Mouse (Mus musculus): ENCODE measurements around the gene Git1. TPM values are rescaled to one million over a fixed set of nuclear protein-coding genes. Genes with fewer than 3 reads are reported as not detected.

Git1 gene
- polyA plus RNA-seq, 1 experiment from 2014 or later, result 13.8 TPM

- peak; percentile 67 for ATAC-seq (ENCODE audit: low FRiP score)
- under 1% methylated on average over 60 of the region's 87 CpGs for WGBS
- Histone ChIP-seq H3K27me3 (ENCODE audit: control insufficient read depth, insufficient read depth, low read length) (no peaks in the 10 kb centered on the region), H3K9me3 (ENCODE audit: control insufficient read depth, low read length) (no peaks in the 10 kb centered on the region), H3K27ac (ENCODE audit: low read depth, low read length) (peak within 1 kb of the TSS; percentile 57; the same call in 1 of the 2 replicates), H3K4me2 (peak within 1 kb of the TSS; percentile 90), H3K36me3 (ENCODE audit: control insufficient read depth, insufficient read depth, low read length) (no peaks in the 10 kb centered on the region), H3K4me1 (ENCODE audit: control insufficient read depth, insufficient read depth, low read length) (peaks cover 65% of the 10 kb centered on the region), H3K4me3 (ENCODE audit: low read depth, low read length) (peak within 1 kb of the TSS; percentile 90), H3K9ac (ENCODE audit: low read length) (peak within 1 kb of the TSS; percentile 96)
- peak; percentile 97 for DNase-seq (ENCODE audit: low spot score, missing footprints)
These were observed 3.6 kb upstream of the Git1 start, which contains the start of gene Ankrd13b for GRCm38 (mm10) chr11:77489591-77490235. Ankrd13b (minus strand) TSS chr11:77489678.

- Histone ChIP-seq H3K27me3 (ENCODE audit: control insufficient read depth, insufficient read depth, low read length) (no peaks in the 10 kb centered on the region), H3K4me2 (peak overlapping the region; percentile 90), H3K9me3 (ENCODE audit: control insufficient read depth, low read length) (no peaks in the 10 kb centered on the region), H3K36me3 (ENCODE audit: control insufficient read depth, insufficient read depth, low read length) (no peaks in the 10 kb centered on the region), H3K27ac (ENCODE audit: low read depth, low read length) (no peak overlapping the region), H3K9ac (ENCODE audit: low read length) (peak overlapping the region; percentile 96; the same call in 1 of the 2 replicates), H3K4me3 (ENCODE audit: low read depth, low read length) (0 out of 2 replicates have a peak overlapping the region, but pooled peaks have one; percentile 90), H3K4me1 (ENCODE audit: control insufficient read depth, insufficient read depth, low read length) (peaks cover 69% of the 10 kb centered on the region)
- 68% methylated on average over 6 of the region's 6 CpGs for WGBS
- no peak for DNase-seq (ENCODE audit: low spot score, missing footprints)
- no peak for ATAC-seq (ENCODE audit: low FRiP score)
These were observed 2.9 kb upstream of the Git1 start for GRCm38 (mm10) chr11:77490451-77490850.

- H3K27ac ChIP-seq (ENCODE audit: low read depth, low read length), result no peak overlapping the region
- H3K27me3 ChIP-seq (ENCODE audit: control insufficient read depth, insufficient read depth, low read length), result no peaks in the 10 kb centered on the region
- peaks cover 66% of the 10 kb centered on the region for H3K4me1 ChIP-seq (ENCODE audit: control insufficient read depth, insufficient read depth, low read length)
- H3K4me2 ChIP-seq, result peak overlapping the region; percentile 85
- peak overlapping the region; percentile 96 for H3K4me3 ChIP-seq (ENCODE audit: low read depth, low read length)
- WGBS, result 2% methylated on average over 13 of the region's 13 CpGs
- DNase-seq (ENCODE audit: low spot score, missing footprints) (peak; percentile 100), ATAC-seq (ENCODE audit: low FRiP score) (peak; percentile 68)
- peak overlapping the region; percentile 94 for H3K9ac ChIP-seq (ENCODE audit: low read length)
- no peaks in the 10 kb centered on the region for H3K36me3 ChIP-seq (ENCODE audit: control insufficient read depth, insufficient read depth, low read length)
- no peaks in the 10 kb centered on the region for H3K9me3 ChIP-seq (ENCODE audit: control insufficient read depth, low read length)
These were observed 2.2 kb upstream of the Git1 start for GRCm38 (mm10) chr11:77491123-77491501.

- peak overlapping the region; percentile 56; the same call in 1 of the 2 replicates for H3K27ac ChIP-seq (ENCODE audit: low read depth, low read length)
- no peaks in the 10 kb centered on the region for H3K36me3 ChIP-seq (ENCODE audit: control insufficient read depth, insufficient read depth, low read length)
- no peaks in the 10 kb centered on the region for H3K9me3 ChIP-seq (ENCODE audit: control insufficient read depth, low read length)
- WGBS, result under 1% methylated on average over 23 of the region's 23 CpGs
- peak overlapping the region; percentile 96 for H3K4me3 ChIP-seq (ENCODE audit: low read depth, low read length)
- peak; percentile 65 for ATAC-seq (ENCODE audit: low FRiP score)
- H3K4me1 ChIP-seq (ENCODE audit: control insufficient read depth, insufficient read depth, low read length), result peaks cover 66% of the 10 kb centered on the region
- no peak for DNase-seq (ENCODE audit: low spot score, missing footprints)
- no peaks in the 10 kb centered on the region for H3K27me3 ChIP-seq (ENCODE audit: control insufficient read depth, insufficient read depth, low read length)
- peak overlapping the region; percentile 94 for H3K9ac ChIP-seq (ENCODE audit: low read length)
- peak overlapping the region; percentile 85 for H3K4me2 ChIP-seq
These were observed 1.7 kb upstream of the Git1 start for GRCm38 (mm10) chr11:77491502-77492291.

GRCm38 (mm10) chr11:77492311-77492871 lies 971 bp upstream of the Git1 start:
- ATAC-seq (ENCODE audit: low FRiP score) (no peak), DNase-seq (ENCODE audit: low spot score, missing footprints) (no peak)
- Histone ChIP-seq H3K9ac (ENCODE audit: low read length) (peak overlapping the region; percentile 94), H3K27me3 (ENCODE audit: control insufficient read depth, insufficient read depth, low read length) (no peaks in the 10 kb centered on the region), H3K9me3 (ENCODE audit: control insufficient read depth, low read length) (no peaks in the 10 kb centered on the region), H3K4me3 (ENCODE audit: low read depth, low read length) (peak overlapping the region; percentile 96), H3K4me2 (peak overlapping the region; percentile 85), H3K27ac (ENCODE audit: low read depth, low read length) (peak overlapping the region; percentile 35), H3K4me1 (ENCODE audit: control insufficient read depth, insufficient read depth, low read length) (peaks cover 64% of the 10 kb centered on the region), H3K36me3 (ENCODE audit: control insufficient read depth, insufficient read depth, low read length) (no peaks in the 10 kb centered on the region)
- WGBS, result under 1% methylated on average over 14 of the region's 18 CpGs

DNA sequence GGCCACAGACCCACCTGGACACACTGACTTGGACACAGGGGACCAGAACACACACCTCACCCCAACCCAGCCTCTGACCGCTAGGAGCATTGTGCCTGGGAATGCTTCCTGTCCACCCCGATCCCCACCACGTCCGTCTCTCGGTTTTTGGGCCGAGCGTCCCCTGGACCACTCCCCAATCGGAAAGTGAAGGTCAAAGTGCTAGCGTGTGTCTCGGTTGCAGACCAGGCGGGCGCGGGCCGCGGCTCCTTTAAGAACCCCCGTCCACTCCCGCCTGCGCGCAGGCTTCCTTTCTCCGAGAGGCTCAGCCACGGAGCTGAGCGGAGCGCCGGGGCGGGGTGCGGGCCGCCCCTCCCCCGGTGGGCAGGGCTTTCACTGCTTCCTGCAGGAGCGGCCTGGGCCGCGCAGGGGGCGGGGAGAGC lies 440 bp upstream of the Git1 start:
- Histone ChIP-seq H3K9ac (ENCODE audit: low read length) (peak overlapping the region; percentile 94), H3K4me1 (ENCODE audit: control insufficient read depth, insufficient read depth, low read length) (peaks cover 65% of the 10 kb centered on the region), H3K36me3 (ENCODE audit: control insufficient read depth, insufficient read depth, low read length) (no peaks in the 10 kb centered on the region), H3K27ac (ENCODE audit: low read depth, low read length) (peak overlapping the region; percentile 35), H3K4me3 (ENCODE audit: low read depth, low read length) (peak overlapping the region; percentile 96), H3K9me3 (ENCODE audit: control insufficient read depth, low read length) (no peaks in the 10 kb centered on the region), H3K27me3 (ENCODE audit: control insufficient read depth, insufficient read depth, low read length) (no peaks in the 10 kb centered on the region), H3K4me2 (peak overlapping the region; percentile 85)
- ATAC-seq (ENCODE audit: low FRiP score), result peak; percentile 73
- 0% methylated on average over 24 of the region's 32 CpGs for WGBS
- DNase-seq (ENCODE audit: low spot score, missing footprints), result peak; percentile 97

DNA sequence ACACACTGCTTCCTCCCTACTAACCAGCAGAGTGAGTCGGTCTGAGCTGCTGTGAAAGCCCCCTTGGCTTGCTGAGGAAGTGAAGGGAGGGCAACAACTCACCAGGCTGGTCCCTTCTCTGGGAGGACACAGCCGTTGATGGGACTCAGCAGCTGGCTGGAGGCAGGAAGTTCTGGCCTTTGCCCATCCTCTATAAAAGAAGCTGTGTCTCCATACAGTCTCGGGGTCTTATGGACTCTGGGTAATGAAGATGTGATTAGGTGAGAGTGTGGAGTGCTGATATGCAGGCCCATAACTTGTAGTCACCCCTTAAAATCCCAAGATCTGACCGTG lies 948 bp downstream of the Git1 start:
- 36% methylated on average over 4 of the region's 4 CpGs for WGBS

GRCm38 (mm10) chr11:77494782-77495181 lies 1.4 kb downstream of the Git1 start:
- no peak overlapping the region for H3K27ac ChIP-seq (ENCODE audit: low read depth, low read length)
- no peak for ATAC-seq (ENCODE audit: low FRiP score)
- peak overlapping the region; percentile 96; the same call in 1 of the 2 replicates for H3K4me3 ChIP-seq (ENCODE audit: low read depth, low read length)
- peak overlapping the region; percentile 40; the same call in 1 of the 2 replicates for H3K9ac ChIP-seq (ENCODE audit: low read length)
- peaks cover 61% of the 10 kb centered on the region for H3K4me1 ChIP-seq (ENCODE audit: control insufficient read depth, insufficient read depth, low read length)
- H3K27me3 ChIP-seq (ENCODE audit: control insufficient read depth, insufficient read depth, low read length), result no peaks in the 10 kb centered on the region
- no peak for DNase-seq (ENCODE audit: low spot score, missing footprints)
- peak overlapping the region; percentile 85 for H3K4me2 ChIP-seq
- WGBS, result 73% methylated on average over 6 of the region's 6 CpGs
- H3K9me3 ChIP-seq (ENCODE audit: control insufficient read depth, low read length), result no peaks in the 10 kb centered on the region
- no peaks in the 10 kb centered on the region for H3K36me3 ChIP-seq (ENCODE audit: control insufficient read depth, insufficient read depth, low read length)

More for the DNA sequence above, 948 bp downstream of the Git1 start:
- Histone ChIP-seq H3K4me3 (ENCODE audit: low read depth, low read length) (peak overlapping the region; percentile 96), H3K27ac (ENCODE audit: low read depth, low read length) (no peak overlapping the region), H3K36me3 (ENCODE audit: control insufficient read depth, insufficient read depth, low read length) (no peaks in the 10 kb centered on the region), H3K4me1 (ENCODE audit: control insufficient read depth, insufficient read depth, low read length) (peaks cover 61% of the 10 kb centered on the region), H3K4me2 (peak overlapping the region; percentile 85), H3K27me3 (ENCODE audit: control insufficient read depth, insufficient read depth, low read length) (no peaks in the 10 kb centered on the region), H3K9ac (ENCODE audit: low read length) (peak overlapping the region; percentile 94), H3K9me3 (ENCODE audit: control insufficient read depth, low read length) (no peaks in the 10 kb centered on the region)
- DNase-seq (ENCODE audit: low spot score, missing footprints) (no peak), ATAC-seq (ENCODE audit: low FRiP score) (no peak)

GRCm38 (mm10) chr11:77495507-77495906 lies 2.1 kb downstream of the Git1 start:
- ATAC-seq (ENCODE audit: low FRiP score) (no peak), DNase-seq (ENCODE audit: low spot score, missing footprints) (no peak)
- Histone ChIP-seq H3K4me2 (no peak overlapping the region), H3K36me3 (ENCODE audit: control insufficient read depth, insufficient read depth, low read length) (no peaks in the 10 kb centered on the region), H3K4me1 (ENCODE audit: control insufficient read depth, insufficient read depth, low read length) (peaks cover 55% of the 10 kb centered on the region), H3K27ac (ENCODE audit: low read depth, low read length) (no peak overlapping the region), H3K9me3 (ENCODE audit: control insufficient read depth, low read length) (no peaks in the 10 kb centered on the region), H3K4me3 (ENCODE audit: low read depth, low read length) (no peak overlapping the region), H3K27me3 (ENCODE audit: control insufficient read depth, insufficient read depth, low read length) (no peaks in the 10 kb centered on the region), H3K9ac (ENCODE audit: low read length) (no peak overlapping the region)

Measured in midbrain, embryonic 11.5 days (tissue).